Mouse (Mus musculus) ES-Bruce4 (cell line): Measurements from ENCODE around the gene Endog. TPM values are rescaled to one million over a fixed set of nuclear protein-coding genes. Genes with fewer than 3 reads are reported as not detected.

Experiments used
- H3K27ac ChIP-seq: 2 replicates; pipeline ENCODE4 v1.5.1; 2012; ENCODE audit warnings: low read length, inconsistent platforms; ENCODE audit not compliant: insufficient read depth
- H3K27me3 ChIP-seq: 2 replicates; pipeline ENCODE4 v1.6.1; 2012; ENCODE audit warnings: mild to moderate bottlenecking, low read length, inconsistent platforms; ENCODE audit not compliant: control insufficient read depth, poor library complexity, insufficient read depth, severe bottlenecking
- H3K36me3 ChIP-seq: 2 replicates; pipeline ENCODE4 v1.6.1; 2012; ENCODE audit warnings: inconsistent platforms, mild to moderate bottlenecking, low read length, moderate library complexity; ENCODE audit not compliant: control insufficient read depth, poor library complexity, insufficient read depth, severe bottlenecking
- H3K4me1 ChIP-seq: one replicate; pipeline ENCODE4 v1.8.1; 2011; ENCODE audit warnings: low read length; ENCODE audit not compliant: control insufficient read depth, insufficient read depth
- H3K4me3 ChIP-seq: 2 replicates; pipeline ENCODE4 v1.5.1; 2011; ENCODE audit warnings: low read depth, mild to moderate bottlenecking, low read length
- H3K9ac ChIP-seq: 2 replicates; pipeline ENCODE4 v1.6.1; 2012; ENCODE audit warnings: low read depth, mild to moderate bottlenecking, inconsistent platforms; ENCODE audit not compliant: poor library complexity, severe bottlenecking
- H3K9me3 ChIP-seq: replicated peaks from 2 replicates; pipeline ENCODE4 v1.6.1; 2012; ENCODE audit warnings: mild to moderate bottlenecking, low read length, inconsistent platforms; ENCODE audit not compliant: control insufficient read depth, poor library complexity, insufficient read depth, severe bottlenecking
- CTCF ChIP-seq: IDR thresholded peaks from one replicate; pipeline ENCODE4 v1.8.1; 2011; ENCODE audit warnings: low read depth, low read length
- EP300 ChIP-seq: IDR thresholded peaks from 2 replicates; pipeline ENCODE4 v1.6.1; 2011; ENCODE audit warnings: low read depth, low read length; ENCODE audit not compliant: insufficient read depth
- POLR2A ChIP-seq: IDR thresholded peaks from one replicate; pipeline ENCODE4 v1.8.1; 2011; ENCODE audit warnings: low read length; ENCODE audit not compliant: insufficient read depth
- polyA plus RNA-seq: library from polyadenylated mRNA; stranded (reverse); fragments of >200 nt; gene quantifications from 2 replicates; pipeline ENCODE4 v1.2.4, GENCODE M21; 2011; ENCODE audit warnings: low read depth; ENCODE audit not compliant: missing spikeins, insufficient read depth, insufficient read length

Endog gene
- polyA plus RNA-seq, 1 experiment: 6.5 TPM

DNA sequence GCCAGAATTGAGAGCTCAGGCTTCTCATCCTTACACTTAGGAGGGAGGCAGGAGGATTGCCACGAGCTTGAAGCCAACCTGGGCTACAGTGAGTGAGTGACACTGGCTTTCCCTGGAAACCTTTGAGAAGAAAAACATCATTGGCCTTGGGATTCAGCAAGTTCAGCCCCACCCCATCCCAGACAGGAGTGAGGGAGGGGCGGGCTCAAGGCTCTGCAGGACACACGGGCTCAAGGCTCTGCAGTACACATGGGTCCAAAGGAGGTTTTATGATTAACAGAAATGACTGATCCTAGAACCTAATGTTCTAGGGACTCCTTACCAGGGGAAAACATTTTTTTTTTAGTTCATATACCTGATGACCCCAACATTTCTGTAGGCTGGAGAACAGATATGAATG, 12.4 kb downstream of the Endog start:
- Histone ChIP-seq H3K27me3 (no peaks in the 10 kb centered on the region), H3K9me3 (no peaks in the 10 kb centered on the region; the same call in 1 of the 2 replicates), H3K27ac (no peak overlapping the region), H3K4me1 (no peaks in the 10 kb centered on the region), H3K36me3 (no peaks in the 10 kb centered on the region), H3K9ac (no peak overlapping the region), H3K4me3 (no peak overlapping the region)
- TF ChIP-seq CTCF: no peak
- no peak for TF ChIP-seq EP300
- TF ChIP-seq POLR2A: no peak

DNA sequence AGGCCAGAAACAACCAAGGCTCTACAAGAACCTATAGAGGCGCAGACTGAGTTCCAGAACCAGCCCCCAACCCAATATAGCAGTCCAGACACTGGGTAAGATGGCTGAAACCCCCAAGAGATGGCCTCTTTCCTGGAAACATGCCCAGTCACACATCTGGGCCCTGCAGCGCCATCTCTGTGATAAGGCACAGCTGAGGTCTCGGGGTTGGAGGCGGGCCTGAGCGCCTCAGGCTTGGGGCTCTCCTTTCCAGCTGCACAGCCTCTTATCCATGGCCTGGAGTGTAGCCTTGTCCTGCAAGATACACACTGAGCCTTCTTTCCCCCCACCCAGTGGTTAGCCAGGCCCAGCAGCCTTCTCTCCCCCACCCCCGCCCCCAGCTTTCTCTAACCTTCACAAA, 14.0 kb downstream of the Endog start:
- TF ChIP-seq CTCF (no peak), EP300 (no peak), POLR2A (no peak)

GRCm38 (mm10) chr2:30185681-30186080, 14.4 kb downstream of the Endog start:
- H3K36me3 ChIP-seq: no peaks in the 10 kb centered on the region
- TF ChIP-seq CTCF: no peak
- TF ChIP-seq POLR2A: no peak
- no peak for TF ChIP-seq EP300
- no peaks in the 10 kb centered on the region; the same call in 1 of the 2 replicates for H3K9me3 ChIP-seq
- H3K27me3 ChIP-seq: no peaks in the 10 kb centered on the region
- no peak overlapping the region for H3K4me3 ChIP-seq
- no peak overlapping the region for H3K27ac ChIP-seq
- no peaks in the 10 kb centered on the region for H3K4me1 ChIP-seq
- H3K9ac ChIP-seq: no peak overlapping the region

More for the DNA sequence above, 14.0 kb downstream of the Endog start:
- H3K27ac ChIP-seq: 0 out of 2 replicates have a peak overlapping the region, but pooled peaks have one; percentile 0
- no peaks in the 10 kb centered on the region; the same call in 1 of the 2 replicates for H3K9me3 ChIP-seq
- no peaks in the 10 kb centered on the region for H3K4me1 ChIP-seq
- H3K27me3 ChIP-seq: no peaks in the 10 kb centered on the region
- H3K4me3 ChIP-seq: no peak overlapping the region
- no peaks in the 10 kb centered on the region for H3K36me3 ChIP-seq
- no peak overlapping the region for H3K9ac ChIP-seq

DNA sequence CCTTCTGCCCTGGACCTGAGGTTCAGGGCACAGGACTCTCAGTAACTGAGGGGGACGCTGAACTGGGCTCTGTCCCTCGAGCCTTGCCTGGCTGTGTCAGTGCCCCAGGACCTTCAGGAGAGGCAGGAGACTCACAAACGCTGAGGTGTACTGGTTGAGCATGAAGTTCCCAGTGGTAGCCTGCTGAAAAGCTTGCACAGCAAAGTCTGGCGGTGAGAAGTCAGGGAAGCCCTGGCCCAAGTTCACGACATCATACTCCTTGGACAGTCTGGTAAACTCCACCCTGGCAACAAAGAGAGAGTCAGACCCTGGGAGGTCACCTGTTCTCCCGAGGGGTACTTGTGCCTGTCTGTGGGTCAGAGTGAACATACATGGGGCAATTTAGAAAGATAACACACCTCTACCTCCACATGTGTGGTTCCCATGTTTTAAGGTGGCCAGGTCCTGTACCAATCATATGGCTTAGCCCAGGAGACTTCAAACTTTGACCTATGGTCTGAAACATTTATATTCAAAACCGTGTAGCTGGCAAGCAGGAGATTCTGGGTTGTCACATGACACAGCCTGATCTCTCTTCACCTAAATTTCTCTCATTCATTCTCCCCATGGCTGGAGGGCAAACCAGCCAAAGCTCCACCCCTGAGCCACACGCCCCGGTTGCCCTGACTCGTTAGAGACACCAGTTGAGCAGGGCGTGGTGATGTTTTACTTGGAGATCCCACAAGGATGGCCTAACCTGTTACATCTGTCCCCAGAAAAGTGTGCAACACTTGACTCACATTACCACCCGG, 20.7 kb downstream of the Endog start:
- Histone ChIP-seq H3K36me3 (no peaks in the 10 kb centered on the region), H3K4me1 (peaks cover 7% of the 10 kb centered on the region), H3K27ac (no peak overlapping the region), H3K4me3 (no peak overlapping the region), H3K27me3 (no peaks in the 10 kb centered on the region), H3K9ac (no peak overlapping the region), H3K9me3 (no peaks in the 10 kb centered on the region)
- TF ChIP-seq EP300 (no peak), POLR2A (no peak), CTCF (no peak)

- Histone ChIP-seq H3K9ac (no peak overlapping the region), H3K27me3 (no peaks in the 10 kb centered on the region), H3K36me3 (no peaks in the 10 kb centered on the region), H3K4me3 (no peak overlapping the region), H3K27ac (no peak overlapping the region), H3K9me3 (no peaks in the 10 kb centered on the region), H3K4me1 (peaks cover 7% of the 10 kb centered on the region)
- TF ChIP-seq CTCF (no peak), EP300 (no peak), POLR2A (no peak)
Measured at GRCm38 (mm10) chr2:30194656-30195055, 23.4 kb downstream of the Endog start.

GRCm38 (mm10) chr2:30198021-30198420, 26.7 kb downstream of the Endog start:
- H3K27me3 ChIP-seq: no peaks in the 10 kb centered on the region
- peaks cover 4% of the 10 kb centered on the region for H3K4me1 ChIP-seq
- H3K27ac ChIP-seq: no peak overlapping the region
- H3K36me3 ChIP-seq: no peaks in the 10 kb centered on the region
- no peak overlapping the region for H3K9ac ChIP-seq
- TF ChIP-seq EP300: no peak
- no peak for TF ChIP-seq CTCF
- no peak for TF ChIP-seq POLR2A
- H3K9me3 ChIP-seq: no peaks in the 10 kb centered on the region
- no peak overlapping the region for H3K4me3 ChIP-seq
